Mouse (Mus musculus) cerebellum, adult 9-10 months (tissue): ENCODE results near the gene Gm11060.

Experiments used
- DNase-seq: peaks from one replicate; pipeline ENCODE4 v3.0.0; 2022

The Gm11060 gene

DNA sequence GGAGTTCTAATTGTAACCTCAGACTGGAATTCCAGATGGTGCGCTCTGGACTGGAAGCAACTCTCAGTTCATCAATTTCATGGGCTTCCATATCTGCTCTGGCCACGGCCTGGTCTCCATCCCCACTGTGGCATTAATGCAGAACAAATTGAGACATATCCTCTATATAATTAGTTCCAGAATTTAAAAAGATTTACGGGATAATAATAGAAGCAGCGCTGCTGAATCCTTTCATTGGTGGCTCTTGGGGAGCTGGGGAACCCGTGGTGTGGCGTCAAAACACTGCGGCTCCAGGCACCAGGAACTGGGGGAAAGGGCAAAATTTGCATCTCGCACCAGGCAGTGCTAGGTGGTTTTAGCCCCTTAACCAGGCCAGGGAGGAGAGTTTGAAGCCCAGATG is 30.4 kb downstream of the Gm11060 start:
- DNase-seq: no peak

- DNase-seq: no peak
These were observed 31.1 kb downstream of the Gm11060 start for GRCm38 (mm10) chr2:105122886-105123285.

DNA sequence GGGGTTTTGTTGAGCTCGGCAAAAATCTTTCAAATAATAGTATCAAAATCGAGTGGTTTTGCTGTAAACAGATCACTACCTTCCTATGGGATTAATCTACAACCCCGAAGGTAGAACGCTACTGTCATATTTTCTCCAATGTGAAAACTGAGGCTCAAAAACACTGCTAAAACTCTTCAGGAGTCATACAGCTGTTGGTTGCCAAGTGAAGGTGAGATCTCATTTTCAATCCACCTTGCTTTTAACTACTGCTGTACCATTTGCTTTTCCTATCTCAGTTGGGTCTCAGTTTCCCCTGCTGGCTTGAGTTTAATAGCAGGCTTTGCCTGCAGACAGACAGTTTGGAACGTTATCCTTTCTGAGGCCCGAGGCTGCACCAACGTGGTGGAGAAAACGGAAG is 31.6 kb downstream of the Gm11060 start:
- no peak for DNase-seq

- no peak for DNase-seq
These were observed 32.1 kb downstream of the Gm11060 start for GRCm38 (mm10) chr2:105123881-105124280.

- DNase-seq: no peak
These were observed 32.6 kb downstream of the Gm11060 start for GRCm38 (mm10) chr2:105124391-105124790.

- DNase-seq: no peak
These were observed 33.4 kb downstream of the Gm11060 start for GRCm38 (mm10) chr2:105125205-105125604.

DNA sequence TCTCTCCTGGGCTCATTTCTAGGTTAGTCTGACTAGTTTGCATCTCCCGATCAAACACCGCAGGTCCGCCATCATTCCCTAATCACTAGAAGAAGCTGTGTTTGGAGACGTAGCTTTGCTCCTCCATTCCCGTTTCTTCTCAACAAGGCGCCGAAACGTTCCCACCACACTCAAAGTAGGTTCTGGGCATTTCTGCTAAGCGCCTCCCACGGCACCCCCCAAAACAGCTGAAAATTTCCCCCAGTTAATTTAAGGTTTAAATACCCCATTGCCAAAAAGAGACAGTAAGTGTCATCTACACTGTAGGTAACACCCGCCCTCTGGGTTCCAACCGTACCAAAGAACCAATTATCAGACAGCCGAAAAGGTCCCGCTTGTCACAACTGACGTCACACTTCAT is 33.8 kb downstream of the Gm11060 start:
- no peak for DNase-seq

GRCm38 (mm10) chr2:105126279-105126678 is 34.5 kb downstream of the Gm11060 start, which contains the start of gene Wt1:
Gene Wt1, plus strand, starts transcription at chr2:105126529.
- DNase-seq: no peak

- DNase-seq: no peak
These were observed 35.1 kb downstream of the Gm11060 start for GRCm38 (mm10) chr2:105126691-105127530.

GRCm38 (mm10) chr2:105127531-105128480 is 36.0 kb downstream of the Gm11060 start:
- DNase-seq: no peak

DNA sequence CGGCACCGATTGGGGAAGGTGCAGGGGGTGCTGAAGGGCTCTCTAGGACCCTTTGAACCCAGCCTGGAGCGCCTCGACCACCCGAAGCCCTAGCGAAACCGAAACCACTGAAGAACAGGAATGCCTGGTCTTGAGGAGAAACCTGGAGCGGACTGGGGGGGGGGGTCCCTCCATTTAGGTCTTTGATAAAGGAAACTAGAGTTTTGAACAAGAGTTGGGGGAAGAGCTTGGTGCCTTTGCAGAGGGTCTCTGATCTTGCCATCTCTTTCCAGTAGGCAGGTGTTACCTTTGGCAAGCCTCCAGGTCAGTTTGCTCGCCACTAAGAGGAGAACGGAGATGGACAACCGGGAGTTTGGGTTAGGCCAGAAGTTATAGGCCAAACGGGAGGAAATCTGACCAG is 36.7 kb downstream of the Gm11060 start:
- no peak for DNase-seq

DNA sequence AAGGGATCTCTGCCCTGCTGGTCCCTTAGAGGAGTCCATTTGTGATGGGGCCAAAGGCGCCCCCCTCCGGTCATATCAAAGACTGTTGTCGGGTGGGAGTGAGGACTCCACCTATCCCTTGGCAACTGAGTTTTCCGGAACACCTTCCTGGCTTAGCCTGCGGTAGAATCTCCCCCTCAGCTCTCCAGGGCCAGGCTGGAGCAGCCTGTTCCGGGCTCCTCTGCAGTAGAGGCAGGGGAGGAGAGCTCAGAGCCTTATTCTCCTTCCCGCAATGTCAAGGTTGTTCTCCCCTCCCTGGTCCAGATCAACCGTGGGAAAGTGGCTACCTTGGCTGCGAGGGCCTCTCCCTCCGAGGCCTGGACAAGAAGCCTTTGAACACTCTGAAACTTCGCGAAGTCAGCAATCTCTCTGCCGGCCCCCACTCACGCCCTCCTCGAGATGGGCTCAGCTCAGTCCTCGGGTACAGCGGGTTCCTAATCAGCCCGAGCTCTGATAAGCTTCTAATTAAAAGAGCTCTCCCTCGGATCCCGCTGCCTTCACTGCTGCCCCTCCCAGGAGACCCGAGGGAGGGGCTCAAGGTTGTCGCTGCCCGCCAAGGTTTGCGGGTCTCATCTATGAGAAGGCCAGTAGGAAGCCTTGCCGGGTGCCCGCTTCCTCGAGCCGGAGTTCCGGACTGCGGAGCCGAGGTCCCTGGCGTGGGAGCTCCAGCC is 38.7 kb downstream of the Gm11060 start:
- no peak for DNase-seq

- DNase-seq: no peak
These were observed 39.4 kb downstream of the Gm11060 start for GRCm38 (mm10) chr2:105131061-105131810.

GRCm38 (mm10) chr2:105131811-105132100 is 39.9 kb downstream of the Gm11060 start:
- DNase-seq: no peak

DNA sequence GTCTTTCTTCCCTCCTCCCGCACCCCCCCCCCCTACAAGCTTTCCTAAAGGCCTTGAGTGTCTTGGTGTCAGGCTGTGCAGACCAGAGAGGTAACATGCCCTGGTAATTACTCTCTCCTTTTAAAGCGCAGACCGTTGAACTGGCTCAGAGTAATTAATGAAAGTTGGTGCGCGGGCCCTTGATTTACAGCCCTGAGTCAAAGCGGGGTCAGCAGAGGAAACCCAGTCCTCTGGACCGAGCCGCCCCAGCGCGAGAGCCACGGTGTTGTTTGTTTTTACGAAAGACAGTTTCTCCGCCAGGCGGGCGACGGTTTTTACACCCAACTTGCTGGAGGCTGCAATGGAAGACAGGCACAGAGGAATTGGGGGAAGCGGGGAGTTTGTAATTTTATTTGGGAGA is 40.5 kb downstream of the Gm11060 start:
- DNase-seq: no peak

GRCm38 (mm10) chr2:105132933-105133795 is 41.3 kb downstream of the Gm11060 start:
- no peak for DNase-seq

- DNase-seq: no peak
These were observed 42.5 kb downstream of the Gm11060 start for GRCm38 (mm10) chr2:105134296-105134695.

GRCm38 (mm10) chr2:105139471-105139870 is 47.7 kb downstream of the Gm11060 start:
- no peak for DNase-seq

- DNase-seq: no peak
These were observed 49.6 kb downstream of the Gm11060 start for GRCm38 (mm10) chr2:105141371-105141770.
